Mouse (Mus musculus) adipose tissue, adult 10 weeks (tissue): Measurements from ENCODE around the gene Rad51d. TPM values are rescaled to one million over a fixed set of nuclear protein-coding genes. Genes with fewer than 3 reads are reported as not detected.

Experiments used
- polyA plus RNA-seq: library from polyadenylated mRNA; stranded (reverse); fragments of 350-450 nt; fragmentation: Illumina TruSeq; extraction: RNeasy Lipid Tissue Mini Kit (QIAGEN cat#74804); gene quantifications from one replicate; pipeline ENCODE4 v1.2.3, GENCODE M21; 2014; ENCODE audit warnings: low read depth, low replicate concordance

Gene Rad51d
- 21.5 TPM for polyA plus RNA-seq

GRCm38 (mm10) chr11:82890342-82890762, at the start of gene Rad51d:
TSS of gene Rad51d (minus strand) at chr11:82890614.

GRCm38 (mm10) chr11:82910250-82910649, 19.8 kb upstream of the Rad51d start, which contains the start of gene Unc45b:
TSS of gene Unc45b (plus strand) at chr11:82910550.

GRCm38 (mm10) chr11:82907651-82908607, 17.5 kb upstream of the Rad51d start, which contains the start of gene Nle1:
TSS of gene Nle1 (minus strand) at chr11:82908411.

GRCm38 (mm10) chr11:82891936-82892335, 1.5 kb upstream of the Rad51d start, which contains the start of gene Fndc8:
TSS of gene Fndc8 (plus strand) at chr11:82892124.

GRCm38 (mm10) chr11:82871031-82871446, 19.4 kb downstream of the Rad51d start, which contains the start of gene Rffl:
TSS of gene Rffl (minus strand) at chr11:82871210.

Other genes starting within 250 kb of the Rad51d start
- gene Cct6b, start 126.3 kb downstream of the Rad51d start, polyA plus RNA-seq = 5.0 TPM
- 9.4 TPM for gene Zfp830, start 126.3 kb downstream of the Rad51d start, polyA plus RNA-seq
- gene Lig3, start 109.5 kb downstream of the Rad51d start, polyA plus RNA-seq = 22.7 TPM
- 21.8 TPM for gene Rffl, start 19.4 kb downstream of the Rad51d start, polyA plus RNA-seq
- 1.2 TPM for gene Fndc8, start 1.5 kb upstream of the Rad51d start, polyA plus RNA-seq
- 9.0 TPM for gene Nle1, start 17.8 kb upstream of the Rad51d start, polyA plus RNA-seq
- 9.3 TPM for gene Unc45b, start 19.9 kb upstream of the Rad51d start, polyA plus RNA-seq
- gene Slfn5, start 60.7 kb upstream of the Rad51d start, polyA plus RNA-seq = 33.9 TPM
- 1.1 TPM for gene Slfn9, start 101.2 kb upstream of the Rad51d start, polyA plus RNA-seq
- gene Slfn8, start 130.2 kb upstream of the Rad51d start, polyA plus RNA-seq = 2.9 TPM
- 9.4 TPM for gene Slfn2, start 174.5 kb upstream of the Rad51d start, polyA plus RNA-seq
- 0.74 TPM for gene Slfn1, start 226.2 kb upstream of the Rad51d start, polyA plus RNA-seq